Mouse (Mus musculus) embryo, embryonic 10.5 days (tissue): ENCODE measurements at regions not wholly inside any gene's neighbourhood (a gene's known extent, or its start where the extent isn't known, plus 50 kb on each side); places are given as distances from the start of the nearest gene placed in this dataset.
"Not testable (repeated sequence)": the region's sequence is repeated elsewhere in the genome, so short reads cannot be mapped to it uniquely, and the experiment has no call there.

Experiments used
- DNase-seq: peaks from one replicate; pipeline ENCODE4 v3.0.0-alpha.2; 2015; ENCODE audit warnings: low spot score

- no peak for DNase-seq
These were observed 122.0 kb upstream of the Gm11096 start for GRCm38 (mm10) chr17:81319605-81320004.

GRCm38 (mm10) chr17:81316655-81317054 is 124.9 kb upstream of the Gm11096 start:
- DNase-seq: no peak

- no peak for DNase-seq
These were observed 135.7 kb upstream of the Gm11096 start for GRCm38 (mm10) chr17:81305880-81306279.

- DNase-seq: no peak
These were observed 137.0 kb upstream of the Gm11096 start for GRCm38 (mm10) chr17:81304574-81304973.

GRCm38 (mm10) chr17:81302490-81302889 is 139.1 kb upstream of the Gm11096 start:
- DNase-seq: no peak

- DNase-seq: no peak
These were observed 149.7 kb upstream of the Gm11096 start for GRCm38 (mm10) chr17:81291829-81292228.

GRCm38 (mm10) chr17:81282543-81282942 is 159.0 kb upstream of the Gm11096 start:
- DNase-seq: no peak

- DNase-seq: peak; percentile 26
These were observed 171.3 kb upstream of the Gm11096 start for GRCm38 (mm10) chr17:81270235-81270634.

GRCm38 (mm10) chr17:81261957-81262356 is 179.6 kb upstream of the Gm11096 start:
- DNase-seq: no peak

- no peak for DNase-seq
These were observed 181.5 kb upstream of the Gm11096 start for GRCm38 (mm10) chr17:81260036-81260435.

GRCm38 (mm10) chr17:81256106-81256505 is 185.5 kb upstream of the Gm11096 start:
- DNase-seq: no peak

GRCm38 (mm10) chr17:81250748-81251147 is 185.9 kb upstream of the Thumpd2 start:
- no peak for DNase-seq

GRCm38 (mm10) chr17:81246156-81246555 is 181.3 kb upstream of the Thumpd2 start:
- no peak for DNase-seq

- not testable (repeated sequence) for DNase-seq
These were observed 166.9 kb upstream of the Thumpd2 start for GRCm38 (mm10) chr17:81231771-81232170.

GRCm38 (mm10) chr17:81225281-81225680 is 160.4 kb upstream of the Thumpd2 start:
- no peak for DNase-seq

GRCm38 (mm10) chr17:81221436-81221835 is 156.6 kb upstream of the Thumpd2 start:
- no peak for DNase-seq

- DNase-seq: no peak
These were observed 150.0 kb upstream of the Thumpd2 start for GRCm38 (mm10) chr17:81214844-81215243.

- no peak for DNase-seq
These were observed 147.2 kb upstream of the Thumpd2 start for GRCm38 (mm10) chr17:81212043-81212442.

GRCm38 (mm10) chr17:81210389-81210788 is 145.5 kb upstream of the Thumpd2 start:
- no peak for DNase-seq

- no peak for DNase-seq
These were observed 144.4 kb upstream of the Thumpd2 start for GRCm38 (mm10) chr17:81209323-81209722.

GRCm38 (mm10) chr17:81201052-81201451 is 136.2 kb upstream of the Thumpd2 start:
- DNase-seq: peak; percentile 21

- no peak for DNase-seq
These were observed 129.1 kb upstream of the Thumpd2 start for GRCm38 (mm10) chr17:81194006-81194405.

GRCm38 (mm10) chr17:81193230-81193871 is 128.5 kb upstream of the Thumpd2 start:
- DNase-seq: peak; percentile 85

GRCm38 (mm10) chr17:81189996-81190395 is 125.1 kb upstream of the Thumpd2 start:
- DNase-seq: peak; percentile 60
